Mouse (Mus musculus) forelimb bud, embryonic 11.5 days (tissue): ENCODE measurements around the gene Nxnl1.

Source experiments
- DNase-seq: peaks from one replicate; pipeline ENCODE4 v3.0.0-alpha.2; 2012; ENCODE audit warnings: low read depth, low spot score

The Nxnl1 gene

DNA sequence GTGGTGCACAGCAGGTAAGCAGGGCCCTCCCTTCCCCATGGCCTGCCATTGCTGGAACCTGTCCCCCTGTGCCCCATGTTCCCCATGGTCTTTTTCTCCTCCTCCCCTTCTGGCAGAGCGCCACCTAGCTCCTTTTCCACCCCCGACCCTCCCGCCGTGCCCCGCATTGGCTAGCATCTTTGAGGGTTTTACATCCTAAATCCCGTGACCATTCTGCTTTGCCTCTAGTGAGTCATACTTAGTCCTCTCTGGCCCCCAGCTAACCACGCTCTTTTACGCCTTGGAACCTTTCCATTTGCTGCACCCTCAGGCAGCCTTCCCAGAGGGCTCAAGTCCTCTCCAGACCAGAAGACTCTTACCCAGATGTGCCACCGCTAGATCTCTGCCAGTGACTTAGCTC is 13.8 kb upstream of the Nxnl1 start:
- DNase-seq: no peak

- no peak for DNase-seq
Measured at GRCm38 (mm10) chr8:71579476-71579875, 13.1 kb upstream of the Nxnl1 start.

GRCm38 (mm10) chr8:71579009-71579408 is 12.6 kb upstream of the Nxnl1 start:
- no peak for DNase-seq

DNA sequence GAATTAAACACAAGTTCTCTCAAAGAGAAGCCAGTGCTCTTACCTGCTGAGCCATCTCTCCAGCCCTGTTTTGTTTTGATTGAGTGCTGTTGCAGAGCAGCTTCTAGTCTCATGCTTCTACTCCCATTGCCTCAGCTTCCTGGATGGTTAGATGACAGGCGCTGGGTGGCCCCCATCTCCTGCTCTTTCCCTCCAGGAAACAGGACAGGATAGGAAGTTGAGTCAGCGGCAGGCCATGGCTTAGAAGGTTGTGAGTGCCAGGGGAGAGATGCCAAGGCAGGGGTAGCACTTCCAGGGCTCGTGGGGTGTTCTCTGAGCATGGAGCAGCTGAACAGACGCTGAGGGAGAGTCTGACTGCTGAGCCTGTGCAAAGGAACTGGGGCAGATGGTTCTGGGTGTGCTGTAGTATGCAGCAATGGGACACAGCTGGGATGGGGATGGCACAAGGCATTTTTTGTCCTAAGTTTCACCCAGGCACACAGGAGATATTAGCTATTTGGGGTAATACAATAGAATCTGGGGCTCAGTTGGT is 11.5 kb upstream of the Nxnl1 start:
- no peak for DNase-seq

DNA sequence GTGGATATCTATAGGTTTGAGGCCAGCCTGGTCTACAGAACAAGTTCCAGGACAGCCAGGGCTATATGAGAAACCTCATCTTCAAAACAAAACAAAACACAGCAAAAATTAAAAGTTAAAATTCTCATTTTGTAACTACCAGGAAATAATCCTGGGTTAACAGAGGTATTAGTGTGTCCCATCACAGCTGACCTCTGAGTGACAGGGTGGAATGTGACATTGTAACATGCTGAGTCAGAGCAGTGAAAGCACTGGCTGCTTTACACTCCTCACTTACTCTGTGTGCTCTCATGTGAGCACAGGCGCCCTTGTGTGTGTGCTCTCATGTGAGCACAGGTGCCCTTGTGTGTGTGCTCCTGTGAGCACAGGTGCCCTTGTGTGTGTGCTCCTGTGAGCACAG is 8.6 kb upstream of the Nxnl1 start:
- no peak for DNase-seq

GRCm38 (mm10) chr8:71574426-71574825 is 8.0 kb upstream of the Nxnl1 start:
- no peak for DNase-seq

GRCm38 (mm10) chr8:71572847-71573633 is 6.6 kb upstream of the Nxnl1 start:
- no peak for DNase-seq

- DNase-seq: no peak
Measured at GRCm38 (mm10) chr8:71572077-71572476, 5.7 kb upstream of the Nxnl1 start.

DNA sequence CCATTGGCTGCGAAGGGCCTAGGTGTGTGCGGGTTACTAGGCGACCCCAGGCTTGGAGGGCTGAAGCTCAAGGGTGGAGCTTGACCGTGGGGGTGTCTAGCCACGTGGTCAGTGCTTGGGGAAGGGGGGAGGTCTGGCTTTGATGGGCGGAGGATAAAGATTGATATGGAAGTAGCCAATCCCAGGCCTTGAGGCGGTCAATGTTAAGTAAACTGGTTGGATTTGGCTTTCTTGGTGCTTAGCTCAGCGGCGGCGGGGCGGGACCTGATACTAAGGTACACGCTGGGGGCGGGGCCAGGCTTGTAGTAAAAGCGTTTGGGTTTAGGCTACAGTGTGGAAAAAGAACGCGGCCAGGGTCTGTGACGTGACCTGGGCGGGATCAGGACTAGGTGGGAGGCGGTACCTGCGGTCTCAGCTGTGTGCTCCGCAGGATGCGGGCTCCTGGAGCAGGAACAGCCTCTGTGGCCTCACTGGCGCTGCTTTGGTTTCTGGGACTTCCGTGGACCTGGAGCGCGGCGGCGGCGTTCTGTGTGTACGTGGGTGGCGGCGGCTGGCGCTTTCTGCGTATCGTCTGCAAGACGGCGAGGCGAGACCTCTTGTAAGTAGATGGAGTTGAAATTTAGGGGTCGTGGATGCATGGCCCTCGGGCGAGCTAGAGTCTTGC is 4.0 kb upstream of the Nxnl1 start:
- peak; percentile 94 for DNase-seq

GRCm38 (mm10) chr8:71569366-71570290 is 3.2 kb upstream of the Nxnl1 start:
- peak; percentile 93 for DNase-seq

DNA sequence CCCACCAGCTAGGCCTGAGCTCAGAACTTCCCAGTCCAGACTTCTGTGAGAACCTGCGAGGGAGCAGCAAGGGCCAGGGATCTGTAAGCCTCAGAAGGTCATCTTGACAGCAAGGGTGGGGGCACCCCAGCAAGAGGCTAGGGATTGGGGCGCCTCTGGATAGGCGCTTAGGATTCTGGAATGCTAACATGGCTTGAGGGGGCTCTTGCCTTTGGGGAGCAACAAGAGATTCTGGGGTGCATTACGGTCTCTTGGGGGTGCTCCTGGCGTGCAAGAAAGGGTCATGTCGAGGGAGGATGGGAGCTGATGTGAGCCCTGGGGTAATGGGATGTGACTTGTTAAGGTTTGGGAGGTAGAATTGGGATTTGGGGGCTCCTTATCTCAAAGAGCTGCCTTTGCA is 2.5 kb upstream of the Nxnl1 start:
- DNase-seq: no peak

- DNase-seq: no peak
Measured at GRCm38 (mm10) chr8:71568387-71568937, 2.1 kb upstream of the Nxnl1 start, which contains the start of gene Slc27a1. Gene Slc27a1, plus strand, starts transcription at chr8:71568882.

- no peak for DNase-seq
Measured at GRCm38 (mm10) chr8:71567587-71567986, 1.2 kb upstream of the Nxnl1 start.

DNA sequence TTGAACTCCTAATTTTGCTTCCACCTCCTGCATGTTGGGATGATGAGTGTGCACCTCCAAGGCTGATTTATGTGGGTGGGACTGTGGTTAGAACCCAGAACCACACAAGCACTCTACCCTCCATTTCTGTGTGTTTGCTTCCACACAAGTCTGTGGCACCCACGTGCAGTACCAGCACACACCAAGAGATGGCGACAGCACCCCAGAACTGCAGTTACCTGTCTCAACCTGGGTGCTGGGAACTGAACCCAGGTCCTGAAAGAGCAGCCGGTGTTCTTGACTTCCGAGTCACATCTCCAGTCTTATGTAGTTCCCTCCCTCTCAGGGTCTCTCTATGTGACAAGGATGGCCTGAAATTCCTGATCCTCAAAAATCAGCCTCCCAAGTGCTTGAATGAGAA is 2.4 kb downstream of the Nxnl1 start:
- DNase-seq: no peak

DNA sequence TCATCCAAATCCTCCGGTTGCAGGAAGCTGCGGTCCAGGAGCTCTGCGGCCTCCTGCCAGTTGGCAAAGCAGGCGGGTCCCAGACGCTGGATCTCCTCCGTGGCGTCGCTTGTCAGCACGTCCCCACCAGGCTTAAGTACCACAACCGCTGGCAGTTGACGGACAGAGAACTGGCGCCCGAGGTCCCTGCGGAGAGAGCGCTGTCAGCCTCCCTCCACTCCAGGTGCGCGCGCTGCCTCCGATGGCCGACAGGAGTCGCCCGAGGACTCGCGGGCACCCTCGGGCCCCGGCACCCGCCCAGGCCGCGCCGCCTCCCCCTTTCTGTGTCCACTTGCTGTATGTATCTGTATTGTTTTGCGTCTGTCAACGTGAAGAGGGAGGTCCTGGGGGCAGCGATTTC is 3.6 kb downstream of the Nxnl1 start:
- no peak for DNase-seq

GRCm38 (mm10) chr8:71561401-71561800 is 5.0 kb downstream of the Nxnl1 start:
- DNase-seq: peak; percentile 82

- DNase-seq: no peak
Measured at GRCm38 (mm10) chr8:71560765-71561164, 5.6 kb downstream of the Nxnl1 start.

DNA sequence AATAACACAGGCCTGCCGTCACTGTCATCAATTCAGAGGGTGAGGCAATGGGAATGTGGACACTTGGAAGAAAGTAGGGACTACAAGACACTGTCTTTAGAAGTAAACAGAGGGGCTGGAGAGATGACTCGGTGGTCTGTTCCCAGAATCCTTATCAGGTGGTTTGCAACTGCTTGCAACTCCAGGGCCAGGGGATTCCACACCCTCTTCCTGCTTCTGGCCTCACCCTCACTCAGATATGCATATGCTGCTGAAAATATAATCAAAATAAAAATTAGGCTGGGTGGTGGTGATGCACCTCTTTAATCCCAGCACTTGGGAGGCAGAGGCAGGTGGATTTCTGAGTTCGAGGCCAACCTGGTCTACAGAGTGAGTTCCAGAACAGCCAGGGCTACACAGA is 6.3 kb downstream of the Nxnl1 start:
- no peak for DNase-seq

GRCm38 (mm10) chr8:71558958-71559690 is 7.3 kb downstream of the Nxnl1 start:
- peak; percentile 56 for DNase-seq

DNA sequence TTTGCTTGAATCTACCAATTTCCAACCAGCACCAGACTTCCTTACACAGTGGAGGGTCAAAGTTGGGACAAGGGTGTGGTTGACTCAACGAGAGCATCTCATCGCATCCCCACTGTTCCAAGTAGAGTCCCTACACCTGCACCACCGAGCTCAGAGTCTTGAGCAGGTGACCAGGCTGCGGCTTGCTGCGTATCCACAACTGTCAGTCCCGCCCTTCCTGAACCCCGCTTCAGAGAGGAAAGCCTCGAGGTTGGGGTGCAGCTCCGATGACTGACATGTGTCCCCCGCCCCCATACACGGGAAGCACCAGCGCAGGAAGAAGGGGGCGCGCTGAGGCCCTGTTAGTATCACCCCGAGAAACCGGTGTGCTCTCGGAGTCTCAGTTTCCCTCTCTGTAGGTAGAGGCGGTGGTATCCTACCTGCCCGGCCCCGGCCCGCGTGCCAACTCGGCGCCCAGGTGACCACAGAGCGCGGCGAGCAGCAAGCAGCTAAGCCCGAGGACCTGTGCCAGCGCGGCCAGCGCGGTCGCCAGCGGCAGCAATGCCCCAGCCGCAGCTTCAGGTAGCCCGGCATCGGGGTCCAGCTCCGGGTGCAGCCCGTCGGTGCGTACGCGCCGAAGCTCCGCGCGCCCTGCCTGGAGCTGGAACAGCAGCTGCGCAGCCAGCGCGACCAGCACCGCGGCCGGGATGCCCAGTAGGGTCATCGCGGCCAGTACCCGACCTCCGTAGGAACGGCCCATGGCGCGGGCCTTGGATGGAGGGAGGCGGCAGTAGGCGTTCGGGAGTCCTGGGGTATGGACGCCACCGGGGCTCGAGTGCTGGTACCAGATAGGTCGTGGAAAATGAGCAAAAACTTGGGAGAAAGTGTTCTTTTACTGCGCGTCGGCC is 8.1 kb downstream of the Nxnl1 start, which contains the start of gene Tmem221:
TSS of gene Tmem221 (minus strand) at position 801 of the 887 bp plus-strand sequence.
- no peak for DNase-seq
